In genomic region chr13:108315702-108316486, GRCm38 (mm10) we compare ENCODE assay signal across 7 mouse cellular contexts. TPM values are rescaled to one million over a fixed set of nuclear protein-coding genes. Genes with fewer than 3 reads are reported as not detected.
A peak's percentile ranks its signal among the peaks of the same experiment; 100 is the strongest.
DNase-seq lines count a peak whose midpoint lies in the region; ATAC-seq lines count a peak whose summit lies in the region.

TSS of gene Depdc1b (plus strand) at chr13:108316332.

- H3K27ac ChIP-seq in embryonic facial prominence, embryonic 10.5 days (replicated peaks): peak within 1 kb of the TSS; percentile 93
- H3K27ac ChIP-seq in limb, embryonic 11.5 days (replicated peaks; ENCODE audit: low read depth, low read length): peak within 1 kb of the TSS; percentile 14; the same call in 1 of the 2 replicates
- peak within 1 kb of the TSS; percentile 61 for H3K27ac ChIP-seq in midbrain, embryonic 14.5 days (replicated peaks; ENCODE audit: low read depth, low read length)

- DNase-seq in adrenal gland, postnatal 10 days: peak; percentile 97
- peak; percentile 95 for DNase-seq in embryonic facial prominence, embryonic 10.5 days (ENCODE audit: low spot score)
- DNase-seq in heart, adult 11 months: peak; percentile 100
- peak; percentile 97 for DNase-seq in kidney, adult 18-20 months
- peak; percentile 96 for DNase-seq in limb, embryonic 11.5 days (ENCODE audit: low spot score)
- DNase-seq in midbrain, embryonic 14.5 days: peak; percentile 97
- DNase-seq in spleen, adult 18-20 months: peak; percentile 83 to 92

- no peaks in the 10 kb centered on the region for H3K27me3 ChIP-seq in embryonic facial prominence, embryonic 10.5 days (replicated peaks; ENCODE audit: low read depth, poor library complexity, severe bottlenecking)
- H3K27me3 ChIP-seq in limb, embryonic 11.5 days (ENCODE audit: control insufficient read depth, insufficient read depth, low read length): no peaks in the 10 kb centered on the region
- no peaks in the 10 kb centered on the region for H3K27me3 ChIP-seq in midbrain, embryonic 14.5 days (ENCODE audit: control insufficient read depth, insufficient read depth, low read length)

- peak within 1 kb of the TSS; percentile 80 for H3K9ac ChIP-seq in limb, embryonic 11.5 days (ENCODE audit: low read length)
- H3K9ac ChIP-seq in midbrain, embryonic 14.5 days (replicated peaks; ENCODE audit: low read length): peak within 1 kb of the TSS; percentile 78

- peaks cover 20% of the 10 kb centered on the region for H3K4me1 ChIP-seq in embryonic facial prominence, embryonic 10.5 days
- no peaks in the 10 kb centered on the region for H3K4me1 ChIP-seq in limb, embryonic 11.5 days (ENCODE audit: control insufficient read depth, insufficient read depth, low read length)
- peaks cover 13% of the 10 kb centered on the region for H3K4me1 ChIP-seq in midbrain, embryonic 14.5 days (ENCODE audit: control insufficient read depth, insufficient read depth, low read length)

- peaks cover 12% of the 10 kb centered on the region for H3K36me3 ChIP-seq in embryonic facial prominence, embryonic 10.5 days (replicated peaks)
- no peaks in the 10 kb centered on the region for H3K36me3 ChIP-seq in limb, embryonic 11.5 days (ENCODE audit: control insufficient read depth, insufficient read depth, low read length)
- no peaks in the 10 kb centered on the region for H3K36me3 ChIP-seq in midbrain, embryonic 14.5 days (ENCODE audit: control insufficient read depth, insufficient read depth, low read length)

- no peaks in the 10 kb centered on the region for H3K9me3 ChIP-seq in embryonic facial prominence, embryonic 10.5 days
- no peaks in the 10 kb centered on the region for H3K9me3 ChIP-seq in limb, embryonic 11.5 days (ENCODE audit: control insufficient read depth, low read length)
- no peaks in the 10 kb centered on the region for H3K9me3 ChIP-seq in midbrain, embryonic 14.5 days (ENCODE audit: control insufficient read depth, low read length)

- peak within 1 kb of the TSS; percentile 93 for H3K4me2 ChIP-seq in limb, embryonic 11.5 days (ENCODE audit: low read depth, severe bottlenecking)
- peak within 1 kb of the TSS; percentile 95 for H3K4me2 ChIP-seq in midbrain, embryonic 14.5 days (ENCODE audit: low read length)

- ATAC-seq in limb, embryonic 11.5 days (ENCODE audit: insufficient number of reproducible peaks, low FRiP score, low TSS enrichment, low read depth): peak; percentile 99
- ATAC-seq in midbrain, embryonic 14.5 days (ENCODE audit: low FRiP score, low TSS enrichment): peak; percentile 97

- 1% methylated on average over 48 of the region's 48 CpGs for whole genome bisulfite sequencing in embryonic facial prominence, embryonic 10.5 days
- under 1% methylated on average over 48 of the region's 48 CpGs for WGBS in limb, embryonic 11.5 days
- 1% methylated on average over 48 of the region's 48 CpGs for WGBS in midbrain, embryonic 14.5 days

- peak within 1 kb of the TSS; percentile 84 for H3K4me3 ChIP-seq in embryonic facial prominence, embryonic 10.5 days
- H3K4me3 ChIP-seq in limb, embryonic 11.5 days (ENCODE audit: low read depth, low read length): peak within 1 kb of the TSS; percentile 91
- H3K4me3 ChIP-seq in midbrain, embryonic 14.5 days (replicated peaks; ENCODE audit: low read depth, low read length): peak within 1 kb of the TSS; percentile 68

RNA-seq across cellular contexts. Expression of gene Depdc1b, which starts in this region (rescaled TPM):
- 1 to 10 TPM; 2.7 to 4.1 TPM for total RNA-seq in adrenal gland, postnatal 10 days (2021)
- polyA plus RNA-seq in embryonic facial prominence, embryonic 10.5 days (2016; fragmentation: Nextera tagmentation; extraction: Ambion mirVana): 18.7 and 21.5 TPM in 2 replicates
- polyA plus RNA-seq in limb, embryonic 11.5 days (2014; fragmentation: Nextera tagmentation; extraction: Ambion mirVana): 18.0 and 18.9 TPM in 2 replicates
- polyA plus RNA-seq in midbrain, embryonic 14.5 days (2014; fragmentation: Nextera tagmentation; extraction: Ambion mirVana): 2.1 and 2.5 TPM in 2 replicates

Comparison
In these comparisons a context has a peak if more than half of its experiments do, and no peak if none do; other contexts are left out.
1. Peak in every context shown above with its lines: DNase-seq, ATAC-seq, H3K4me3 ChIP-seq and H3K27ac ChIP-seq.
2. H3K27ac ChIP-seq: peak in every context shown above with its lines; median percentile 93 in embryonic facial prominence, embryonic 10.5 days; 61 in midbrain, embryonic 14.5 days; 14 in limb, embryonic 11.5 days.